Mouse (Mus musculus): ENCODE measurements around the gene Casp7. TPM values are rescaled to one million over a fixed set of nuclear protein-coding genes. Genes with fewer than 3 reads are reported as not detected.
A peak's percentile ranks its signal among the peaks of the same experiment; 100 is the strongest.

The Casp7 gene
- polyA plus RNA-seq, 1 experiment from 2014 or later: 17.9 TPM

DNA sequence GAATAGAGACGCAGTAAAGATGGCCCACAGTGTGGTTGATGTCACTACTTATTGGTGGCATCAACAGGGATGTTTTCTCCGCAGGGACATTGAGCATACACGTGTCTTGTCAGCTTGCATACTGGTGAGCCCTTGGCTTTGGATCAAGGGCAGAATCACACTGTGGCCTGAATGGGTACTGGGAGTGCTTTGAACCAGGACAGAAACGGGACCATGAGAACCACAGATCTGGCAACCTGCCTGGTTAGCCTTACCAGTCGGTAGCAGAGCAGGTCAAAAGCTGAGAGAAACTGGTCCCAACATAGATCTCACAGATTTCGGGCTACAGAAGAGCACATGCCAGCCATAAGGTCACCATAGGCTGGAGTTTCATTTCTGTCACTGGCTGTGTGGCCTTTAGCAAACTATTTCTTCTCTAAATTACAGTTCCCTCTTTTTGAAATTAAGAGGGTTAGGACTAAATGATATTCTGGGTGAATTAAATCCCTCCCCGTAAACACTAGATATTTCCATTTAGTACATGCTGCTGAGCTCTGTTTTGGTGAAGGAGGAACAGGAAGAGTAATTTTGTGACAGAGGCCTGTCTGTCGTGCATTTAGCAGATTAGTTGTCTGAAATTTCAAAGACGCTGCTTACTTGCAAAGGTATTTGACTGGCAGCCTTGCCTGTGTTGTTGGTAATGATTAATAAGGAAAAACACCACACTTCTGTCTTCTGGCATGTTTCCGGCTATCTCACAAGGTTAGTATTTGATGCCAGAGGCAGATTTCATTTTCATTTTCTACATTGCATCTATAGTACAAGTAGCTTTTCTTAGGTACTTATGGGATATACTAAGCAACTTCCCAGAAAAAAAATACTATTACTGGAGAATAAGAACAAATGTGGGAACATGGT, 62.5 kb downstream of the Casp7 start:
- no peaks in the 10 kb centered on the region for H3K36me3 ChIP-seq (ENCODE audit: control insufficient read depth, insufficient read depth, low read length)
- ATAC-seq (ENCODE audit: low FRiP score, low TSS enrichment): no peak
- no peaks in the 10 kb centered on the region for H3K27me3 ChIP-seq (ENCODE audit: control insufficient read depth, insufficient read depth, low read length)
- H3K9ac ChIP-seq (ENCODE audit: low read length): no peak overlapping the region
- no peaks in the 10 kb centered on the region for H3K4me1 ChIP-seq (replicated peaks; ENCODE audit: control insufficient read depth, insufficient read depth)
- WGBS: 87% methylated on average over 10 of the region's 10 CpGs
- no peak for TF ChIP-seq EP300 (optimal IDR thresholded peaks at IDR 0.05)
- H3K27ac ChIP-seq (replicated peaks): no peak overlapping the region
- H3K4me3 ChIP-seq (ENCODE audit: low read depth, low read length): no peak overlapping the region
- no peaks in the 10 kb centered on the region for H3K9me3 ChIP-seq (ENCODE audit: control insufficient read depth, low read length)
- DNase-seq (ENCODE audit: low spot score): no peak
- H3K4me2 ChIP-seq (replicated peaks; ENCODE audit: low read depth): no peak overlapping the region

DNA sequence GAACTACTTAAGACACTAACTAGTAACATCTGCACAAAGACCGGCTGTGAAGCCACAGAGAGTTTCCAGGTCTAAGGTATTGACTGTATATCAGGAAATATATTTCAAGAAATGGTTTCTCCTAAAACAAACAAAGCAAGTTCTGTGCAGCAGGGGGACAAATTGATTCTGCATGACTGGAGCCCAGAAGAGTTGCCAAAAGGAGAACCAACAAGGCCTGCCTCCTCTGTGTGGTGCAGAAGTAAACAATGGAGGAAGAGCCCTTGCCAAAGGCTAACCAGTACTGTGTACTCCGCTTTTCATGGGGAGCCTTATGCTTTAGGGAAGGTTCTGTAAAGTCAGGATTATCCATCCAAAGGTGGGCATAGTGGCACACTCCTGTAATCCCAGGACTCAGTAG, 63.3 kb downstream of the Casp7 start:
- ATAC-seq (ENCODE audit: low FRiP score, low TSS enrichment) (no peak), DNase-seq (ENCODE audit: low spot score) (no peak)
- 69% methylated on average over 2 of the region's 2 CpGs for whole genome bisulfite sequencing
- Histone ChIP-seq H3K4me3 (ENCODE audit: low read depth, low read length) (no peak overlapping the region), H3K27me3 (ENCODE audit: control insufficient read depth, insufficient read depth, low read length) (no peaks in the 10 kb centered on the region), H3K27ac (replicated peaks) (no peak overlapping the region), H3K36me3 (ENCODE audit: control insufficient read depth, insufficient read depth, low read length) (no peaks in the 10 kb centered on the region), H3K4me1 (replicated peaks; ENCODE audit: control insufficient read depth, insufficient read depth) (no peaks in the 10 kb centered on the region), H3K9ac (ENCODE audit: low read length) (no peak overlapping the region), H3K9me3 (ENCODE audit: control insufficient read depth, low read length) (no peaks in the 10 kb centered on the region), H3K4me2 (replicated peaks; ENCODE audit: low read depth) (no peak overlapping the region)
- TF ChIP-seq CTCF (IDR thresholded peaks at IDR 0.05; ENCODE audit: low read depth) (no peak), EP300 (optimal IDR thresholded peaks at IDR 0.05) (no peak)

DNA sequence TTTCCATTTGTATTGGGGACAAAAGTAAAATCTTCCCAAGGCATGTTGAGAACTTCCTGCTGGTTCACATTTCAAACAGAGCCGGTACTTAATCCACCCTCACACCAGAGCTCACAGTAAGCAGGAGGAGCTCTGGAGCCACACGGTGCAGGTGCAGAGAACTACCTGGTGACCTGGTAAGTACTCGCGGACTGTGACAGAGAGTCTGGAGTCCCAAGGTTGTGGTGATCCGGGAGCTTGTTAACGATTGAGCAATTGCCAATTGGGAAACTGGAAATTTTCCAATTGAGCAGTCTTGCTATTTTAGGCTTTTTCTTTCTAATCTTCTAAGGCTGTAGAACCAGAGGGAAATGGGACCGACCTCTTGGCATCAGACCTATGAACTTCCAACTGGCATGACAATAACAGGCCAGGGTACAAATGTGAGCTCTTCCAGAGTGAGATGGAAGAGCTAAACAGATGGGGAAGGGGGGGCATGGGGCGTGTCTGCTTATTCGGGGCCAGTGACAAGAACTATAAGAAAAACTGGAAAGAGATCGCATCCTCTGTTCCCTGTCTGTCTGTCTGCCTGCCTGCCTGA, 64.7 kb downstream of the Casp7 start, which contains the start of gene Plekhs1:
Gene Plekhs1 (plus strand): TSS at position 119 of the 580 bp plus-strand sequence.
- H3K36me3 ChIP-seq (ENCODE audit: control insufficient read depth, insufficient read depth, low read length): no peaks in the 10 kb centered on the region
- no peaks in the 10 kb centered on the region for H3K4me1 ChIP-seq (replicated peaks; ENCODE audit: control insufficient read depth, insufficient read depth)
- no peak within 1 kb of the TSS for H3K4me3 ChIP-seq (ENCODE audit: low read depth, low read length)
- TF ChIP-seq CTCF (IDR thresholded peaks at IDR 0.05; ENCODE audit: low read depth) (0 out of 2 replicates have a peak, but pooled peaks have one; percentile 14), EP300 (optimal IDR thresholded peaks at IDR 0.05) (no peak)
- H3K27ac ChIP-seq (replicated peaks): peak within 1 kb of the TSS; percentile 45; the same call in 1 of the 2 replicates
- ATAC-seq (ENCODE audit: low FRiP score, low TSS enrichment) (peak; percentile 89), DNase-seq (ENCODE audit: low spot score) (peak; percentile 57)
- H3K9ac ChIP-seq (ENCODE audit: low read length): no peak within 1 kb of the TSS
- no peaks in the 10 kb centered on the region for H3K9me3 ChIP-seq (ENCODE audit: control insufficient read depth, low read length)
- no peaks in the 10 kb centered on the region for H3K27me3 ChIP-seq (ENCODE audit: control insufficient read depth, insufficient read depth, low read length)
- H3K4me2 ChIP-seq (replicated peaks; ENCODE audit: low read depth): peak within 1 kb of the TSS; percentile 14; the same call in 1 of the 2 replicates
- WGBS: 37% methylated on average over 10 of the region's 10 CpGs

DNA sequence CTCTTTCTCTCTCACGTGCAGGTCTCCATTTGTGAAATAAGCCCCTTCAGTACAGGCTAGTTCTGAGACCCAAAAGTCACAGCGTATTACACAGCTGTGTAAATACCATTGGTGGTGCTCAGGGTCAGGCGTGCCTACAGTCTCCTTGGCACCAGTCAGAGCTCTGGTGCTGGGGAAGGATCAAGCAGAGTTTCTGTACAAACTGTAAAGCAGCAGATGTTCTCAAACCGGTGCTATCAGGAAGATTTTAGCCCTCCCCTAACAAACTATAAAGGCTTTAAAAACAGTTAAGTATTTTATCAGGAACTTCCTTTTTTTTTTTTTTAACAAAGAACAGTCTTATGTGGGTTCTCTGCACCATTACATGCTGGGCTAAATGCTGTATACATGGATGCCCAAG, 65.9 kb downstream of the Casp7 start:
- TF ChIP-seq EP300 (optimal IDR thresholded peaks at IDR 0.05) (no peak), CTCF (IDR thresholded peaks at IDR 0.05; ENCODE audit: low read depth) (no peak)
- H3K27me3 ChIP-seq (ENCODE audit: control insufficient read depth, insufficient read depth, low read length): no peaks in the 10 kb centered on the region
- ATAC-seq (ENCODE audit: low FRiP score, low TSS enrichment) (peak; percentile 39; the same call in 1 of the 2 replicates), DNase-seq (ENCODE audit: low spot score) (no peak)
- H3K4me1 ChIP-seq (replicated peaks; ENCODE audit: control insufficient read depth, insufficient read depth): no peaks in the 10 kb centered on the region
- H3K4me2 ChIP-seq (replicated peaks; ENCODE audit: low read depth): no peak overlapping the region
- H3K4me3 ChIP-seq (ENCODE audit: low read depth, low read length): no peak overlapping the region
- 39% methylated on average over 4 of the region's 4 CpGs for WGBS
- H3K9ac ChIP-seq (ENCODE audit: low read length): no peak overlapping the region
- no peak overlapping the region for H3K27ac ChIP-seq (replicated peaks)
- H3K9me3 ChIP-seq (ENCODE audit: control insufficient read depth, low read length): no peaks in the 10 kb centered on the region
- H3K36me3 ChIP-seq (ENCODE audit: control insufficient read depth, insufficient read depth, low read length): no peaks in the 10 kb centered on the region

DNA sequence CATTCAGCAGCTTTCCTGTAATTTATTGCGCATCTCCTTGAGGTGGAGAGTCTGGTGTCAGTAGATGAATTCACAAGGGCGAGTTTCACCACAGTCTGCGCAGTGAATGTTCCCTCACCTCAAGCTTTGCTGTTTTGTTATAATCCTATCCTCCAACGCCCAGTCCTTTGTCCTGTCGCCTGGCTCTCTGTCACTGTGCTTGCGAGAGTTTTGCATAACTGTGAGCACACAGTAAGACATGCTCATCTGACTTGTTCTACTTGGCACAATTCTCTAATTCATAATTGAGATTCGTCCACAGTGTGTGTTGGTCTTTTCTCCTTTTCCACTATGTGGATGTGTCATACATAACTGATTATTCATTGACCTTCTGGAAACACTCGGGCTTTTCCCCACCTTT, 69.6 kb downstream of the Casp7 start:
- no peaks in the 10 kb centered on the region for H3K36me3 ChIP-seq (ENCODE audit: control insufficient read depth, insufficient read depth, low read length)
- H3K27ac ChIP-seq (replicated peaks): no peak overlapping the region
- no peaks in the 10 kb centered on the region for H3K4me1 ChIP-seq (replicated peaks; ENCODE audit: control insufficient read depth, insufficient read depth)
- H3K4me3 ChIP-seq (ENCODE audit: low read depth, low read length): no peak overlapping the region
- WGBS: 73% methylated on average over 8 of the region's 8 CpGs
- no peaks in the 10 kb centered on the region for H3K9me3 ChIP-seq (ENCODE audit: control insufficient read depth, low read length)
- ATAC-seq (ENCODE audit: low FRiP score, low TSS enrichment) (no peak), DNase-seq (ENCODE audit: low spot score) (no peak)
- TF ChIP-seq EP300 (optimal IDR thresholded peaks at IDR 0.05) (no peak), CTCF (IDR thresholded peaks at IDR 0.05; ENCODE audit: low read depth) (no peak)
- no peak overlapping the region for H3K9ac ChIP-seq (ENCODE audit: low read length)
- no peaks in the 10 kb centered on the region for H3K27me3 ChIP-seq (ENCODE audit: control insufficient read depth, insufficient read depth, low read length)
- no peak overlapping the region for H3K4me2 ChIP-seq (replicated peaks; ENCODE audit: low read depth)
